Mouse (Mus musculus) neural tube, embryonic 15.5 days (tissue): ENCODE measurements around the gene Pcif1. TPM values are rescaled to one million over a fixed set of nuclear protein-coding genes. Genes with fewer than 3 reads are reported as not detected.
"Not testable (repeated sequence)": the region's sequence is repeated elsewhere in the genome, so short reads cannot be mapped to it uniquely, and the experiment has no call there.

Source experiments
- ATAC-seq: fragments of 200-750 bp; cut with Nextera tagmentation; 2 replicates; pipeline ENCODE4 v1.8.0; 2017; ENCODE audit warnings: mild to moderate bottlenecking, moderate TSS enrichment, moderate library complexity; ENCODE audit not compliant: low FRiP score
- H3K27ac ChIP-seq: fragments of 300-500 bp; sonication (generic); replicated peaks from 2 replicates; pipeline ENCODE4 v1.5.1; 2015; ENCODE audit warnings: mild to moderate bottlenecking, inconsistent platforms
- H3K27me3 ChIP-seq: fragments of 300-500 bp; sonication (generic); replicated peaks from 2 replicates; pipeline ENCODE4 v1.6.1; 2015; ENCODE audit warnings: inconsistent platforms
- H3K36me3 ChIP-seq: fragments of 300-500 bp; sonication (generic); 2 replicates; pipeline ENCODE4 v1.6.1; 2015; ENCODE audit warnings: inconsistent platforms
- H3K4me1 ChIP-seq: fragments of 300-500 bp; sonication (generic); 2 replicates; pipeline ENCODE4 v1.6.1; 2015; ENCODE audit warnings: inconsistent platforms
- H3K4me2 ChIP-seq: fragments of 300-500 bp; sonication (generic); 2 replicates; pipeline ENCODE4 v1.6.1; 2015; ENCODE audit warnings: inconsistent platforms, mild to moderate bottlenecking, moderate library complexity
- H3K4me3 ChIP-seq: fragments of 300-500 bp; sonication (generic); replicated peaks from 2 replicates; pipeline ENCODE4 v1.5.1; 2015; ENCODE audit warnings: mild to moderate bottlenecking, inconsistent platforms
- H3K9ac ChIP-seq: fragments of 300-500 bp; sonication (generic); replicated peaks from 2 replicates; pipeline ENCODE4 v1.6.1; 2015; ENCODE audit warnings: mild to moderate bottlenecking, inconsistent platforms
- H3K9me3 ChIP-seq: fragments of 300-500 bp; sonication (generic); replicated peaks from 2 replicates; pipeline ENCODE4 v1.6.1; 2016; ENCODE audit warnings: inconsistent platforms
- WGBS: fragments of 180-500 bp; shearing (Covaris S2); methylation state at CpG from one replicate; pipeline ENCODE4 v1.1.7; 2015; ENCODE audit warnings: mixed read lengths; 5-methylcytosine and 5-hydroxymethylcytosine counted together
- polyA plus RNA-seq: library from polyadenylated mRNA; unstranded; fragments of >200 nt; fragmentation: Nextera tagmentation; extraction: Ambion mirVana; gene quantifications from 2 replicates; pipeline ENCODE4 v1.2.1, GENCODE M21; 2015

The Pcif1 gene
- polyA plus RNA-seq, 1 experiment from 2014 or later: 79.9 TPM

DNA sequence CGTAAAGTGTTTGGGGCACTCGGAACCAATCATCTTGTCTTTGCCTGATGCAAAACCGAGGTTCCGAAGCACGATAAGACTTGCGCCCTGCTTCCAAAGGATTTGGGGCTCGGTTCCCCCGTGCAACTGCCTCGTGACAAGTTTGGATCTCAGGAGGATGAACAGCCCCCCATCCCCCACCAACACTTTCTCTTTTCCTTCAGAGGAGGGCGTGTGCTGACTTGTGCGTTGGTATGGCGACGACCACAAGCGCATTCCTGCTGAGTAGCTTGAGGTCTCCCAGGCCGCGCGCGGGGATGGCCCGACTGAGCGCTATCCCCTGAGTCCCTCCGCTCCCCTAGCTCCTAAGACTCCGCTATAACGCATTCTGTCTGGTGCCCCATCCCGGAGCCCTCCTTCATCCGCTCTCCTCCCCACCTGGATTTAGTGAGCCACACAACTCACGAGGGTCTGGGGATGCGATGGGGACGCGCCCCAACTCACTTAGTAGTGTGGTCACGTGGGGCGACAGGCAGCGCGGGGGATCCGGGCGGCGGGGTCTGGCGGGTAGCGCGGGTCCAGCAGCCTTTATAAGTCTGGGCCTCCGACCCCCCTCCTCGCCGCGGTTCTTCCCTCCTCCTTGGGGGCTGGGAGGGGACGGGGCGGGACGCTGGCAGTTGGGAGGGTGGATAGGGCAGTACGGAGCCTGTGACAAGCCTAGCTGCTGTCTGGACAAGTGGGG is 21.8 kb upstream of the Pcif1 start, which contains the start of gene Pltp:
Pltp (minus strand) TSS at position 611 of the 721 bp plus-strand sequence.
- peak within 1 kb of the TSS; percentile 69 for H3K27ac ChIP-seq
- H3K27me3 ChIP-seq: peaks cover 51% of the 10 kb centered on the region
- no peaks in the 10 kb centered on the region for H3K36me3 ChIP-seq
- peak within 1 kb of the TSS; percentile 50 for H3K4me3 ChIP-seq
- WGBS: under 1% methylated on average over 47 of the region's 47 CpGs
- peak within 1 kb of the TSS; percentile 50 for H3K9ac ChIP-seq
- H3K4me1 ChIP-seq: peaks cover 26% of the 10 kb centered on the region
- H3K4me2 ChIP-seq: peak within 1 kb of the TSS; percentile 96
- H3K9me3 ChIP-seq: no peaks in the 10 kb centered on the region
- peak; percentile 88 for ATAC-seq

DNA sequence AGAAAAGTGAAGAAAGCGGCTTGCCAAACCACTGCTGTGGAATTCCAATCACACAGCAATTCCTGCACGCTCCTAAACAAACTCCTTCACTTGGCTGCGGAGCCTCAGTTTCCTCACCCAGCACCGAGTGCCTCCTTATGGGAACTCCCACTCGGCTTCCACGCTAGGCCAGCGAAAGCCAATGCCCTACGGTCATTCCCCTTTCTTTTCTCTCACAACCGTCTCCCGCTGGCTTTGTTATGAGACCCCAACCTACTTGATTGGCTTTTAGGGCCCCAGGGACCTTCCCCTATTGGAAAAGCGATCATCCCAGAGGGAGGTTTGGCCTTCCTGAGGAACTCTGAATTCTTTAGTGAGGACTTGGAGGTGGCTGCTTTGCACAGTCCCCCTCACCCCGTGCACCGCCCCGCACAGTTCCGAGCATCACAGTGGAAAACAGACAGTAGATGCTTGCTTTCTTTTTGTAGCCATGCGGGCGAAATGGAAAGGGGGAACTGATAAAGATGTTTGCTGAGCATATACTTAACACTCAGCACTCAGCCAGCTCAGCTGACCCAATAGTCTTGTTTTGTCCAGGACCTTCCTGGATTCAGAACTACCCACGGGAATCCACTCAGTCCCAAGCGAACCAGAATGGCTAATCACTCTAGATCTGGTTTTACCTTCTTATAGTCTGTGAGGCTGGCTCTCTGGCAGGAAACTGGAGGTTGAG is 21.1 kb upstream of the Pcif1 start:
- peaks cover 51% of the 10 kb centered on the region for H3K27me3 ChIP-seq
- 3% methylated on average over 19 of the region's 19 CpGs for WGBS
- H3K9me3 ChIP-seq: no peaks in the 10 kb centered on the region
- H3K4me3 ChIP-seq: peak overlapping the region; percentile 50
- H3K36me3 ChIP-seq: no peaks in the 10 kb centered on the region
- no peak for ATAC-seq
- H3K4me1 ChIP-seq: peaks cover 28% of the 10 kb centered on the region
- peak overlapping the region; percentile 50 for H3K9ac ChIP-seq
- H3K27ac ChIP-seq: 0 out of 2 replicates have a peak overlapping the region, but pooled peaks have one; percentile 69
- H3K4me2 ChIP-seq: peak overlapping the region; percentile 96

DNA sequence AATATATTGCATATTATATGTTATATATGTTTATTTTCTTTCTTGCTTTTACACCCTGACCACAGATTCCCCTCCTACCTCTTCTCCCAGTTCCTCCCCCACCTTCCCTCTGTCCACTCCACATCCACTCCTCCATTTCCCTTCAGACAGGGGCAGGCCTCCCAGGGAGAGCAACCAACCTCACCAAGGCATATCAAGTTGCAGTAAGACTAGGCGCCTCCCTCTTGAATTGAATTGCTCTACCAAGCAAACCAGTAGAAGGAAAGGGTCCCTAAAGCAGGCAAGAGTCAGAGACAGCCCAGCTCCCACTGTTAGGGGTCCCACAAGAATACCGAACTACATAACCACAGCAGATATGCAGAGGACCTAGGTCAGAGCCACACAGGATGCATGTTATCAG is 19.9 kb upstream of the Pcif1 start:
- 50% methylated on average over 2 of the region's 2 CpGs for WGBS
- no peak for ATAC-seq
- Histone ChIP-seq H3K27ac (no peak overlapping the region), H3K4me3 (no peak overlapping the region), H3K36me3 (no peaks in the 10 kb centered on the region), H3K4me1 (peaks cover 28% of the 10 kb centered on the region), H3K4me2 (no peak overlapping the region), H3K9me3 (no peaks in the 10 kb centered on the region), H3K27me3 (peaks cover 51% of the 10 kb centered on the region), H3K9ac (no peak overlapping the region)

DNA sequence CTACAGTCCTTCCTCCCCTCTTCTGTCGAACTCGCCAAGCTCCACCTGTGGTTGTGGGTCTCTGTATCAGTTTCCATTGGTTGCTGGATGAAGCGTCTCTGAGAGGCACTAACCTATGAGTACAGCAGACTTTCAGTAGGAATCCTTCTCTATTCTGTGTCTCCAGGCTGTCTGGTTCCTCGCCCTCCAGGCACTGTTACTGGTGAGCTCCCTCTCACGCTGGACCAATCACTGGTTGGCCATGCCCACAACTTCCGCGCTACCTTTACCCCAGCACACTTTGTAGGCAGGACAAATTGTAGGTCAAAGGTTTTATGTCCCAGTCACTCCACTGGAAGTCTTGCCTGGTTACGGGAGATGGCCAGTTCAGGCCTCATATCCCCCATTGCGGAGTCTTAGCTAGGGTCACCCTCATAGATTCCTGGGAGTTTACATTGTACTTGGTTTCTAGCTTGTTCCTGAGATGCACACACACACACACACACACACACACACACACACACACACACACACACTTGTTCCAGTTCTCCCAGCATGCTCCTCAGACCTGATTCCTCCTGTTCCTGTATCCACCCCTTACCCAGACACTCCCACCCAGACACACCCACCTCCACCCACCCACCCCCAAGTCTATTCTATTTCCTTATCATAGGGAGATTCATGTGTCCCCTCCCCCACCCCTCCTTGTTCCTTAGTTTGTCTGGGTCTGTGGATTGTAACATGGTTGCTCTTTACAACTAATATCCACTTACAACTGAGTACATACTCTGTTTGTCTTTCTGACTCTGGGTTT is 19.3 kb upstream of the Pcif1 start:
- H3K4me3 ChIP-seq: no peak overlapping the region
- peaks cover 28% of the 10 kb centered on the region for H3K4me1 ChIP-seq
- no peak for ATAC-seq
- H3K9me3 ChIP-seq: no peaks in the 10 kb centered on the region
- H3K27ac ChIP-seq: no peak overlapping the region
- WGBS: 65% methylated on average over 9 of the region's 9 CpGs
- H3K9ac ChIP-seq: no peak overlapping the region
- H3K4me2 ChIP-seq: no peak overlapping the region
- no peaks in the 10 kb centered on the region for H3K36me3 ChIP-seq
- H3K27me3 ChIP-seq: peaks cover 49% of the 10 kb centered on the region

DNA sequence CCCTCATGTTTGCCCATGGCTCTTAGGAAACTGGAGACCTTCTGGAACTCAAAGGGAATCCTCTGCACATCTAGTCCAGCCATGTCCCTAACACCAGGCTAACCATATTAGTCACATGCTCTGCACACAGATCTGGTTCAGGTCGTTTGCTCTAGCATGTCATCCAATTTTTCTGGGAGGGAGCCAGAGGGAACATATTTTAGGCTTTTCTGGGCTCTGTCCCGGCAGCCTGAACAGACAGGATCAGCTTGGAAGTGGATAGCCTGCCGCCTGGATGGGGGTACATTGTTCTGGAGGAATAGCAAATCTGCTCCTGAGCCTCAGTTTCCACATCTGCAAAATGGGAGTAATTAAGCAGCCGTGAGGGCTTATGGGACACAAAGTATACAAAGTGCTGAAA is 18.0 kb upstream of the Pcif1 start:
- 0 out of 2 replicates have a peak overlapping the region, but pooled peaks have one; percentile 77 for H3K27ac ChIP-seq
- no peak for ATAC-seq
- H3K4me2 ChIP-seq: no peak overlapping the region
- 78% methylated on average over 4 of the region's 4 CpGs for WGBS
- peaks cover 39% of the 10 kb centered on the region for H3K27me3 ChIP-seq
- no peaks in the 10 kb centered on the region for H3K9me3 ChIP-seq
- H3K36me3 ChIP-seq: no peaks in the 10 kb centered on the region
- no peak overlapping the region for H3K9ac ChIP-seq
- H3K4me1 ChIP-seq: peaks cover 24% of the 10 kb centered on the region
- no peak overlapping the region for H3K4me3 ChIP-seq

DNA sequence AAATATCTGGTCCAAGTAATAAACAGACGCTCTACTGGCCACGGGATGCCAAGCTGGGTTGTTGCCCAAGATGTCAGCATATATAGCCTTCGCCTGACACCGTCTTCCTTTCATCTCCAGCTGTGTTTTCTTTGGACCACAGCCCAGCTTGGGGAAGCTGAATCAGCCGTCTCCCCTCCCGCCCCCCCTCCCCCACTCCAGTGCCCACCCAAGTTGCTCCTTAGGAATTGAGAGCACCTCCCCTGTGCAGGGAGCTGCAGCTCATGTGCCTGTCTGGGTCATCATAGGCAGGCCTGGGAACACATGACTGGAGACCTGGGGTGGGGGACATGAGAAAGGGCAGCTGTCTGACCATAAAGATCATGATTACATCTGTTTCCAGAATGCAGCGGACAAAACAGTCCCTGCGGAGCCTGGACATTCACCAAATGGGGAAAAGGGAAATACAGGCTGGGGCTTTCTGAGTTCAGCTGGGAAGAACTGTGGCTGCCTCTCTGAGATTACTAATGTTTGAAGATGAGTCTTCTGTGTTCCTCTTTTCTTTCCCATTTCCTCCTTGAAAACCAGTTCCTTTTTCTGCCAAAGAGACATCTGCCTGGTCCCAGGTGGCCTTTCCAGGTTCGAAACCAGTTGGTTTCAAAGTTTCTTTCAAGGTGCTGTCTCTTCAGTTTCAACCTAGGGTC is 16.8 kb upstream of the Pcif1 start:
- H3K4me1 ChIP-seq: peaks cover 12% of the 10 kb centered on the region
- ATAC-seq: no peak
- H3K4me3 ChIP-seq: no peak overlapping the region
- H3K27ac ChIP-seq: peak overlapping the region; percentile 77
- 36% methylated on average over 9 of the region's 9 CpGs for WGBS
- no peaks in the 10 kb centered on the region for H3K9me3 ChIP-seq
- H3K9ac ChIP-seq: no peak overlapping the region
- H3K36me3 ChIP-seq: no peaks in the 10 kb centered on the region
- no peak overlapping the region for H3K4me2 ChIP-seq
- peaks cover 26% of the 10 kb centered on the region for H3K27me3 ChIP-seq

DNA sequence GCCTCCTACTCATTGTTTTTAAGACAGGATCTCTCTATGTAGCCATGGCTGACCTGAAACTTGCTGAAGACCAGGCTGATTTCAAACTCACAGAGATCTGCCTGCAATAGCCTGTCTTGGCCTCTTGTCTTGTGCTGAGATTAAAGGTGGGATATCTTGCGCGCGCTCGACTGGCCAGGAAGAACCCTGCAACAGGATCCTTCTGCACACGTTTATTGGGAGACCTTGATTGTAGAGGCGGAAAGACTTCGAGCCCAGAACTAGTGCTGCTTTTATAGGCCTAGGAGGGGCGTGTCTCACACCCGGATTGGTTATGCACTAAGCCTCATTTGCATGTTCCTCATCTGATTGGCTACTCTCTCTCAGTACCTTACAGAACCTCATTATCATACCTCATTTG is 15.7 kb upstream of the Pcif1 start:
- H3K4me3 ChIP-seq, H3K27ac ChIP-seq, ATAC-seq, H3K9me3 ChIP-seq, H3K4me2 ChIP-seq, H3K4me1 ChIP-seq, H3K36me3 ChIP-seq, H3K9ac ChIP-seq: not testable (repeated sequence)
- WGBS: 90% methylated on average over 8 of the region's 9 CpGs
- H3K27me3 ChIP-seq: peaks cover 15% of the 10 kb centered on the region

DNA sequence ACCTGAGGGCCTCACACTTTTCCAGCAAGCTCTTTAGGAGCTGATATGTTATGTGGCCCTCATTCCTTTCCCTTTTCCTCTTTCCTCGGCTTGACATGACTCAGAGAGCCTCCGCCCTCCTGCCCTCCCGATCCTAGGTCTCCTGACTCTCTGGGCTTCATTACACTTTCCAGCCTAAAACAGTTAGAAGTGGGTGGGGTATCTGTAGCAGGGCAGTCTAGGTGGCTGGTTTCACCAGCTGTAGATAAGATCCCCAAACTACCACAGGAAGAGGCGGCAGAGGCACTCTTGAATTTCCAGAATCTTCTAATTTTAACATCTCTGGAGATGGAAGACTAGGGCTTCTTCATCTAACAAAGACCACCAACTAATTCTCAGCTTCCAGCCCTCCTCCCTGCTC is 14.5 kb upstream of the Pcif1 start:
- no peaks in the 10 kb centered on the region for H3K36me3 ChIP-seq
- no peak overlapping the region for H3K4me3 ChIP-seq
- no peak for ATAC-seq
- H3K4me1 ChIP-seq: peaks cover 3% of the 10 kb centered on the region; the same call in 1 of the 2 replicates
- H3K9ac ChIP-seq: no peak overlapping the region
- H3K9me3 ChIP-seq: no peaks in the 10 kb centered on the region
- H3K4me2 ChIP-seq: no peak overlapping the region
- H3K27ac ChIP-seq: no peak overlapping the region
- H3K27me3 ChIP-seq: peaks cover 6% of the 10 kb centered on the region; the same call in 1 of the 2 replicates
- WGBS: 83% methylated on average over 4 of the region's 4 CpGs

DNA sequence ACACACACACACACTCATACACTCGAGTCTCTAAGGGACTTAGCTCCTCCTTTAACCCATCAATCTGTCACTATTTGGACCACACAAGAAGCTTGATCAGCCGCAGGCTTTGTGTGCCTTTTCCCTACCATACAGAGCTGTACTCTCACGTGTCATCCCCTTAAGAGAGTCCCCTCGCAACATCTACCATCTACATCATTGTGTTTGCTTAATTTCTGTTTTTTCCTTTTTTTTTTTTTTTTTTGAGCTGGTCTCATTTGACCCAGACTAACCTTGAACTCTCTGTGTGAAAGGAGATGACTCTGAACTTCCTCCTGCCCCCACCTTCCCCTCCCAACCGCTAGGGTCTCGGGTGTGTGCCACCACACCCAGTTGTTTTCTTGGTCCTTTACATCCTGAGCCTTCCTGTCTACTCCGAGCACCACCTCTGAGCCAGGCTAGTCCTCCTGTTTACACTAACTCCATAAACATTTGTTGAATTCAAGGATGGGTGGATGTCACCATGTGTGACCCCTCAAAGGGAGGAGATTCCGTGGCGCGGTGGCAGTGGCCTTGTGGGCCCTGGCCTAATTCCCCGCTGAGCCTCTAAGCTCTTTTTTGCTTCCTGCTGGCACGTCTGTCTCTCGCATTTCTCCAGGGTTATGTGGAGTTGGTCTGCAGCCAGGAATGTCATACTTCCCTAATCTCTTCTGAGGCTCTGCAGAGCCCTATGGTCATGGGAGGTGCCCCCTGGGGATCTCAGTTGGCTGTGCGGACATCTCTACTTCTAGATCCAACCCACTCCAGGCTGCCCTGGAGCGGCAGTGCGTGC is 12.2 kb upstream of the Pcif1 start:
- Histone ChIP-seq H3K9ac (no peak overlapping the region), H3K27ac (0 out of 2 replicates have a peak overlapping the region, but pooled peaks have one; percentile 0), H3K4me1 (0 out of 2 replicates have a peak, but pooled peaks cover 3% of the 10 kb centered on the region), H3K4me2 (no peak overlapping the region), H3K27me3 (no peaks in the 10 kb centered on the region), H3K9me3 (no peaks in the 10 kb centered on the region), H3K4me3 (no peak overlapping the region), H3K36me3 (no peaks in the 10 kb centered on the region)
- no peak for ATAC-seq
- whole genome bisulfite sequencing: 63% methylated on average over 16 of the region's 16 CpGs

DNA sequence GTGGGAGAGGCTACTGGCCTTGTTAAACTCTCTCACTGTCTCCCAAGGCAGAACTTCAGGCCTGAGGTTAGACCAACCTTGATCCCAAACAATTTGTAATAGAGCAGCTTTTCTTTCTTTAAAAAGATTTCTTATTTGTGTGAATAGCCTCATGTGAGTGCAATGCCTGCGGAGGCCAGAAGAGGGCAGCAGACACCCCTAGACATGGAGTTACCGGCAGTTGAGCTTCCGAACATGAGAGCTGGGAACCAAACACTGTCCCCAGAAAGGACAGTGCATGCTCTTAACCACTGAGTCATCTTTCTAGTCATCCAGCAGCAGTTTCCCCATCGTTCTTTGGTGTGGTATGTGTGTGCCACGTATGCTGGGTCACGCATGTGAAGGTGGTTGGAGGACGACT is 11.5 kb upstream of the Pcif1 start:
- ATAC-seq: no peak
- no peaks in the 10 kb centered on the region for H3K9me3 ChIP-seq
- H3K4me2 ChIP-seq: no peak overlapping the region
- no peaks in the 10 kb centered on the region for H3K4me1 ChIP-seq
- no peak overlapping the region for H3K9ac ChIP-seq
- 94% methylated on average over 7 of the region's 7 CpGs for WGBS
- H3K4me3 ChIP-seq: no peak overlapping the region
- H3K27ac ChIP-seq: 0 out of 2 replicates have a peak overlapping the region, but pooled peaks have one; percentile 0
- H3K27me3 ChIP-seq: no peaks in the 10 kb centered on the region
- no peaks in the 10 kb centered on the region for H3K36me3 ChIP-seq
